Mouse (Mus musculus) layer of hippocampus, adult 2 months (tissue): Measurements from ENCODE around the gene Immp2l. TPM values are rescaled to one million over a fixed set of nuclear protein-coding genes. Genes with fewer than 3 reads are reported as not detected.
"Not testable (repeated sequence)": the region's sequence is repeated elsewhere in the genome, so short reads cannot be mapped to it uniquely, and the experiment has no call there.

ENCODE experiments used
- DNase-seq, 2 experiments: peaks; one replicate each; pipeline ENCODE4 v3.0.0; 2022; ENCODE audit warnings: low spot score in 2 of 2
- H3K27ac ChIP-seq: fragments of 200-600 bp; 2 replicates; pipeline ENCODE4 v1.8.1; 2022
- H3K4me3 ChIP-seq: fragments of 200-600 bp; 2 replicates; pipeline ENCODE4 v1.8.1; 2022; ENCODE audit warnings: mild to moderate bottlenecking
- CTCF ChIP-seq: fragments of 200-600 bp; conservative IDR thresholded peaks from 2 replicates; pipeline ENCODE4 v1.8.1; 2022; ENCODE audit warnings: antibody characterized with exemption, mild to moderate bottlenecking, moderate library complexity
- total RNA-seq, 2 experiments: library from RNA; stranded (reverse); gene quantifications; 2 replicates each; pipeline ENCODE4 v1.2.3; 2021

The Immp2l gene
- total RNA-seq, 2 experiments from 2014 or later = 6.9 to 15.1 TPM

- TF ChIP-seq CTCF = no peak
- Histone ChIP-seq H3K4me3 (no peak overlapping the region), H3K27ac (no peak overlapping the region)
- peak; percentile 15 for DNase-seq
Observed at GRCm38 (mm10) chr12:41829517-41829916, 805.6 kb downstream of the Immp2l start.

- no peak for TF ChIP-seq CTCF
- Histone ChIP-seq H3K27ac (no peak overlapping the region), H3K4me3 (no peak overlapping the region)
- no peak for DNase-seq
Observed at GRCm38 (mm10) chr12:41831731-41832130, 807.8 kb downstream of the Immp2l start.

DNA sequence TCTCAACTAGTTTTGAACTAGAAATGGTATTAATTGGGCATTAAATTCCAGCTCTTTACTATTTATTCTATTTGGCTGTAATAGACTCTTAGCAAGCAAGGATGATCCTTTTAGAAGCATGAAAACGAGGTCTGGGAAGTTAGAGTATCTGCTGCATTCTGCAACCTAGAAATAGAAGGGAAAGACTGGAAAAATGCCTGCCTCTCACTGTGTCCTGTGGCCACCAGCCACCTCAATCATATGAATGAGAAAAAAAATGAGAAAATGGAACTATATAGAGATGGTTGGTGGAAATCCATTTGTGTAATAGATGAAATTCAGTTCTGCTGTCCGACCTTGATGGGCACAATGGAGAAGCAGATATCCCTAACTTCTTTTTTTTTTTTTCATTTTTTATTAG is 810.8 kb downstream of the Immp2l start:
- H3K27ac ChIP-seq = no peak overlapping the region
- TF ChIP-seq CTCF = no peak
- no peak overlapping the region for H3K4me3 ChIP-seq
- no peak for DNase-seq

- no peak for TF ChIP-seq CTCF
- no peak overlapping the region for H3K27ac ChIP-seq
Observed at GRCm38 (mm10) chr12:41838334-41838847, 814.5 kb downstream of the Immp2l start.

DNA sequence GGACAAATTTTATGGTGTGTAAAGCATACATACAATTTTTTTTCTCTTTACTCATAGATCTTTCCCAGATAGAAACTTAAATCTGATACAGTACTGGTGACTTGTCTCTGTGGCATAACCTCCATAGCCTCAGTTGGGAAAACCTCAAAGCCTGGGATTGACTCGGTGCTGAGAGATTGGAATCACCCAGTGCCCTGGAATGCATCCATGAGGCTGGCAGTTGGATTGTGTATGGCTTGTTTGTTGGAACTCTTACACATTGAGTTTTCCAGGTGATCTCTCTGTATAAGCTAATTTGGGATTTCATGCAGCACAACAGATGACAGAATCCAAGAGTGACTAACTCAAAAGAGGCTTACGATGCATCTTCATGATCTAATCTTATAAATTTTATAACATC is 815.4 kb downstream of the Immp2l start:
- Histone ChIP-seq H3K27ac (no peak overlapping the region), H3K4me3 (no peak overlapping the region)
- no peak for DNase-seq
- no peak for TF ChIP-seq CTCF

More at GRCm38 (mm10) chr12:41838334-41838847, 814.5 kb downstream of the Immp2l start:
- no peak overlapping the region for H3K4me3 ChIP-seq
- no peak for DNase-seq

DNA sequence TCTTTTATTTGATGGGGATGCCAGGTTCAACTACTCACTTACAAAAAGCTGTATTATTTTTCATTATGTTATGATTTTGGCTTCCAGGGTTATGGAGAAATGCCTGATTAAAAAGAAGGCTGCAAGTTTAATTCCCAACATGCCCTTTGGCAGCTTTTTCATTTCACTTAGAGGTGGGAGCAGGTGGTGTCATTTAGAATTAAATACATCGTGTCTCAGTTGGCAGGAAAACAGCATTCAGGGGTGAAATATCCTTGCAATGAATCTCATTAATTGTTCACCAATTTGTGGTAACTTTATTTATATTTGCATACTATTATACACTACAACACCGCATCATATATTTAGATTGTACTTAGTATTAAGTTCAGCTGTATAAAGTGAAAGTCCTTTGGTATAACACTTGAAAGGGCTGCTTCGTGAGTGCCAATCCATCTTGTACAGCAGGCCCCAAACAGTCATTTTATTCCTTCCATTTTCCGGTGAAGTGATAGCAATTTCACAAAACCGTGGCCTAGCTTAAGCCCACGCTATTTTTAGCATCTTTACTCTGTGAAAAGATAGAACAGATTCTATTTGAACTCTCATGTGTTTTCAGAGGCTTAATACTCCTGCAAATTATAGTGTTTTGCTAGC is 818.9 kb downstream of the Immp2l start:
- Histone ChIP-seq H3K4me3 (no peak overlapping the region), H3K27ac (no peak overlapping the region)
- no peak for DNase-seq
- no peak for TF ChIP-seq CTCF

GRCm38 (mm10) chr12:41851896-41852470 is 828.1 kb downstream of the Immp2l start:
- no peak for DNase-seq
- no peak overlapping the region for H3K4me3 ChIP-seq
- no peak overlapping the region for H3K27ac ChIP-seq
- TF ChIP-seq CTCF = no peak

- not testable (repeated sequence) for H3K4me3 ChIP-seq, H3K27ac ChIP-seq, DNase-seq
Observed at GRCm38 (mm10) chr12:41859652-41860051, 835.8 kb downstream of the Immp2l start.

- Histone ChIP-seq H3K4me3 (no peak overlapping the region), H3K27ac (no peak overlapping the region)
- TF ChIP-seq CTCF = no peak
- DNase-seq = no peak
Observed at GRCm38 (mm10) chr12:41868317-41868716, 844.4 kb downstream of the Immp2l start.

DNA sequence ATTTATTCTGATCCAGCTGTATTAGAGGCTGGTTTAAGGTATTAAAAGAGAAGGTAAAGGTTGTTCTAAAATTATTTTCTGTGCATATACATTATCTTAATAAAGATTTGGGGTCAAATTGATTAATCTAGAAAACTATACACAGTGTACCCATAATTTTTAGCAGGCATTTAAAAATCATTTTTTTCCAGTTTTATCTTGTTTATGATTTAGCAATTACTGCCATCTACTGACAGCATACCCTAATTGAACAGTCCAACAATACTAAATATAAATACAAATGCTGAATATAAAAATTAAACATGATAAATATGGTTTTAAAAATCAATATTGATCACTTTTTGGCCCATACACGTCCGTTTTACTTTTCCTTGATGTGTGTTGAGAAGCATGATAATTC is 850.1 kb downstream of the Immp2l start:
- peak; percentile 62 for TF ChIP-seq CTCF
- no peak overlapping the region for H3K4me3 ChIP-seq
- no peak overlapping the region for H3K27ac ChIP-seq
- no peak for DNase-seq

- DNase-seq = peak in 1 of 2 experiments; percentile 39
- TF ChIP-seq CTCF = no peak
- Histone ChIP-seq H3K27ac (no peak overlapping the region), H3K4me3 (no peak overlapping the region)
Observed at GRCm38 (mm10) chr12:41877292-41877959, 853.5 kb downstream of the Immp2l start.

- TF ChIP-seq CTCF = no peak
- Histone ChIP-seq H3K4me3 (no peak overlapping the region), H3K27ac (no peak overlapping the region)
- no peak for DNase-seq
Observed at GRCm38 (mm10) chr12:41878493-41878892, 854.6 kb downstream of the Immp2l start.

DNA sequence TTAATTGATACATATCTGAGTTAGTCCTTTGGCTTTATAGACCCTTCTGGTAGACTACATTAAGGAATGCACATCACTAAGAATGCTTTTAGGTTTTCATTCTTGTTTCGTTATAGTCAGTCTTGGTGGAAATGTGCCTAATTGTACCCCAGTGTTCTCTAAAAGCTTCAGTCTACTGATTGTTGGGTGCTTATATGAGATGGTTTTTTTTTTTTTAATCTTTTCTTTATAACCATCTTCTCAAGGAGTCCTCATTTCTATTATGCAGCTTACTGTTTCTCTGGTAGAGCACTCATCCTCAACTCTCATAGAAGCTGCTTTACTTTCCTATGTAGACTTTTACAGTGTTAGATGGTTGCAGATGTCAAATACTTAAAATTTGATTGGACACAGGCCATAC is 855.1 kb downstream of the Immp2l start:
- Histone ChIP-seq H3K27ac (no peak overlapping the region), H3K4me3 (no peak overlapping the region)
- no peak for TF ChIP-seq CTCF
- DNase-seq = no peak
